Mouse (Mus musculus) erythroblast, adult 5-6 weeks (primary cell): ENCODE data around the gene Btnl1. TPM values are rescaled to one million over a fixed set of nuclear protein-coding genes. Genes with fewer than 3 reads are reported as not detected.

Source experiments
- ATAC-seq: replicated peaks from 2 replicates; pipeline ENCODE4 v1.8.0; 2016; ENCODE audit warnings: moderate number of reproducible peaks, mild to moderate bottlenecking, moderate TSS enrichment, inconsistent platforms; ENCODE audit not compliant: poor library complexity, low FRiP score, severe bottlenecking
- total RNA-seq, 2 experiments: library from RNA; stranded (forward) in 1 of 2; stranded (reverse) in 1 of 2; fragments of 150-400 nt in 1 of 2; fragments of 200-764, 138-1000 nt in 1 of 2; gene quantifications; 2 replicates each; pipeline versions ENCODE4 v1.2.3 to v1.2.4; 2015 to 2017; ENCODE audit warnings: low replicate concordance in 2 of 2

Gene Btnl1
- total RNA-seq, 2 experiments from 2014 or later: not detected

GRCm38 (mm10) chr17:34381876-34382275 lies 4.9 kb downstream of the Btnl1 start:
- ATAC-seq: no peak

DNA sequence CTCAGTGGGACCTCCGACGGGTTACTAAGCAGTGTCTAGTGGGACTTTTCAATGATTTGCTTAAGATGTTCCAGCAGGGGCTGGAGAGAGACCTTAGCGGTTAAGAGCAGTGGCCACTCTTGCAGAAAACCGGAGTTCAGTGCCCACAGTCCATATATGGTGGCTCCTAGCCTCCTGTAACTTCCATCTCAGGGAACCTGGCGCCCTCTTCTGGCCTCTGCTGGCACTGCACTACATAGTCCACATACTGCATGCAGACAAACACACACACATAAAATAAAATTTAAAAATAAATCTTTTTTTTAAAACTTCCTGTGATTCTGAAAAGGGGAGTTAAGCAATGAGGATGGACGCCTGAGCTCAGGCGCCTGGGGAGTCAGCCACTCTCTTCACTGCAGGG lies 6.3 kb downstream of the Btnl1 start:
- ATAC-seq: no peak

DNA sequence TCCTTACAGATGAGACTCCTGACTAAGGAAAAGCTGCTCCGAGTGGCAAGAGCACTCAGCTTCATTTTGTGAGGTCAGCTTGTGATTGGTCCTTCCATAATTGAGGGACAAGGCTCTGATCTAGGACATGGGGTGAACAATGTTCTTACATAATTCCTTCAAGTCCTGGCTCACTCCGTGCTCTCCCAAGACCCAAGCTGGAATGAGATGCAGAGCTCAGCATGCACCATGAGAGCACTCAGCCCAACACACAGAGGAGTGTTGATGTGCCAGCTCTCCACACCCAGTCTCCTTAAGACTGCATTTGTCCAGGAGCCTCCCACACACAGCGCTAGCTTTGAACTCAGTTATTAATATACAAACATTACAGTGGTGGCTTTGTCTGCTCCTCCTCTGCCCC lies 7.8 kb downstream of the Btnl1 start:
- no peak for ATAC-seq

GRCm38 (mm10) chr17:34386656-34387055 lies 9.7 kb downstream of the Btnl1 start:
- ATAC-seq: no peak

- ATAC-seq: no peak
These were observed 11.6 kb downstream of the Btnl1 start for GRCm38 (mm10) chr17:34388513-34388912.

GRCm38 (mm10) chr17:34391507-34391906 lies 14.6 kb downstream of the Btnl1 start:
- no peak for ATAC-seq

- ATAC-seq: no peak
These were observed 15.4 kb downstream of the Btnl1 start for GRCm38 (mm10) chr17:34392321-34392720.

DNA sequence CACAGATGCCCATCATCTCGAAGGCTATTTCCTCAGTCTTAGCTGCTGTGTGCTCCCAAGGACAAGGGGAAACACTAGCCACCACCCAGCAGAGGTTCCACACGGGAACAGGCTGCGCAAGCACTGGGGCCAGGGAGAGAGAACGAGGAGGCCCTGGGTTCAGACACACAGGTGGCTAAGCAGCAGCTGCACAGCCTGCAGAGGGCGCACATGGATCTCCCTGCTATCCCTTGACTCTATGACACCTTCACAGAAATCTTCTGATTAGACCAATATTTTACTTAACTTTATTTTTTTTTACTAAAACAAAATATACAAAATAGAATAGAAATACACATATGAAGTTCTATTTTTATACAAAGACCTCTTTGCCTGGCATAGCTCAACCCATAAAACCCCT lies 20.4 kb downstream of the Btnl1 start:
- no peak for ATAC-seq

DNA sequence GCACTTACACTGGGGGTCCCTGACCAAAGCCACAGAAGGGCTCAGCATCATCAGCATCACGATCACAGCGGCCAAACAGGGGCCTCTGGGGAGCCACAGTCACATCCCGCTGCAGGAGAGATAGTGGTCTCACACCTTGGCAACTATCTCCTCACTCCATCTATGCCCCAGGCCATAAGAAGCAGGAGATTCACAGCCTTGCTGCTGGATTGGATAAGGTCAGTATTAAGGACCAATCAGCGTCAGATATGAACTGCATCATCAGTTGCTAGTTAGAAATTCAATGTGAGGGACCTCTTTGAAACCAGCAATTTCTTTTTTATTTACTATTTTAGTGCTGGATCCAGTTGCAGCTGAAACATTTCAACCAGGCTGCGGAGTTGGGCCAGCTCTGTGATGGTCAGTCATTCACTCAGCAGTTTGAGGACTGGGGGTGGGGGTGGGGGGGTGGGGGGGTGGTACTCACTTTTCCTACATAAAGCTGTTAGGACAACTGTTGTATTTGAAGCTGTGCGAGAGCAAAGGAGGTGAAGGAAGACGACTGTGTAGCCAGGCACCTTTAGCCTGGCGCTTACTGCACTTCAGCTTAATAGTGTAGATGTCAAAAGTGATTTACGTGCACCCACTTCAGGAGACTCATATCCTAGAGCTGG lies 21.3 kb downstream of the Btnl1 start:
- ATAC-seq: no peak

- no peak for ATAC-seq
These were observed 21.9 kb downstream of the Btnl1 start, which contains the start of gene BC051142 for GRCm38 (mm10) chr17:34398711-34399393. BC051142 (plus strand) TSS chr17:34398820.

DNA sequence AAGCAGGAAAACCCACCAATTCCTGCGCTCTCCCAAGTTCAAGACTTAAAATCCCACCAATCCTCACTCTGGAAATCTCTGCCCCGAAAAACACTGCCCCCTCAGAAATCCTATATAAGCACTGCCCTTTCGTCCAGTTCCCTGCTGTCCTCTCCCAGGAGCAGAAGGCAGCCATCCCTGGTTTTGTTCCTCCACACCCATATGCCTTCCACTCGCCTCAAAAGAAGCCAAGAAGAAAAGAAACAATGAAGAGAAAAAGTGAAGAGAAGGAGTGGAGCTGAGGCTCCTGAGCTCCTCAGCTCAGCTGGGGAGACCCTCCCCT lies 22.4 kb downstream of the Btnl1 start:
- ATAC-seq: no peak

DNA sequence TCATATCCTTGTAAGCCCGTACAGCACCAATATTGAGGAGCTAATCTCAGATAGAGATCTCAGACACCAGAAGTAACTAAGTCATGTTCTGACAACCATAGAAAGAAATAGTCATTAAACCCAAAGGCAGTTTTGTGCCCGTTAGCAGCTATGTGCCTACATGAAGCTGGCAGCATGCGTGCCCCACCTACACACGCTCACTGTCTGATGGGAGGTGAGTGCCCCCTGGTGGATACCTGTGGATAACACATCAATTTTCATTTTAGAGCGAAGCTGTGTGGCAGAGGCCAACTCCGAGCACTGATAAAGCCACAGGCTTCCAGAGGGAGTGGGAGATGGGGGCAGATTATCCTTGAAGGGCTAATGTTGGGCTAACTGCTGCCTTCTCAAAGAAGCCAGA lies 34.2 kb downstream of the Btnl1 start:
- peak; percentile 79 for ATAC-seq

- no peak for ATAC-seq
These were observed 43.1 kb downstream of the Btnl1 start for GRCm38 (mm10) chr17:34420014-34420413.

GRCm38 (mm10) chr17:34427597-34427996 lies 50.7 kb downstream of the Btnl1 start:
- ATAC-seq: no peak

Other genes starting within 250 kb of the Btnl1 start
- gene H2-DMb2, start 233.8 kb upstream of the Btnl1 start, total RNA-seq (2015; ENCODE audit: low replicate concordance): 2.5 TPM in 1 of 2 replicates, not detected in the other
- 3.2 and 3.6 TPM in 2 replicates for gene H2-DMb2, start 233.8 kb upstream of the Btnl1 start, total RNA-seq (2017; ENCODE audit: low replicate concordance)
- gene H2-DMb1, start 224.1 kb upstream of the Btnl1 start, total RNA-seq (2015; ENCODE audit: low replicate concordance): 6.1 and 9.6 TPM in 2 replicates
- gene H2-DMb1, start 224.1 kb upstream of the Btnl1 start, total RNA-seq (2017; ENCODE audit: low replicate concordance): 7.1 and 15.8 TPM in 2 replicates
- 6.9 and 12.1 TPM in 2 replicates for gene Tap1, start 189.6 kb upstream of the Btnl1 start, total RNA-seq (2015; ENCODE audit: low replicate concordance)
- gene Tap1, start 189.6 kb upstream of the Btnl1 start, total RNA-seq (2017; ENCODE audit: low replicate concordance): 13.3 and 24.7 TPM in 2 replicates
- 16.1 and 55.0 TPM in 2 replicates for gene Psmb9, start 189.4 kb upstream of the Btnl1 start, total RNA-seq (2015; ENCODE audit: low replicate concordance)
- 17.2 and 29.1 TPM in 2 replicates for gene Psmb9, start 189.4 kb upstream of the Btnl1 start, total RNA-seq (2017; ENCODE audit: low replicate concordance)
- 35.5 and 50.4 TPM in 2 replicates for gene Psmb8, start 179.4 kb upstream of the Btnl1 start, total RNA-seq (2015; ENCODE audit: low replicate concordance)
- 34.0 and 37.2 TPM in 2 replicates for gene Psmb8, start 179.4 kb upstream of the Btnl1 start, total RNA-seq (2017; ENCODE audit: low replicate concordance)
- gene Tap2, start 173.6 kb upstream of the Btnl1 start, total RNA-seq (2015; ENCODE audit: low replicate concordance): 0.38 and 5.2 TPM in 2 replicates
- gene Tap2, start 173.6 kb upstream of the Btnl1 start, total RNA-seq (2017; ENCODE audit: low replicate concordance): 7.8 and 11.2 TPM in 2 replicates
- gene H2-Ob, start 138.2 kb upstream of the Btnl1 start, total RNA-seq (2015; ENCODE audit: low replicate concordance): 4.8 and 8.1 TPM in 2 replicates
- 1.4 TPM in 1 of 2 replicates, not detected in the other for gene H2-Ob, start 138.2 kb upstream of the Btnl1 start, total RNA-seq (2017; ENCODE audit: low replicate concordance)
- gene H2-Ab1, start 119.4 kb upstream of the Btnl1 start, total RNA-seq (2015; ENCODE audit: low replicate concordance): 60.8 and 138 TPM in 2 replicates
- gene H2-Ab1, start 119.4 kb upstream of the Btnl1 start, total RNA-seq (2017; ENCODE audit: low replicate concordance): 38.6 and 79.7 TPM in 2 replicates
- 92.2 and 127 TPM in 2 replicates for gene H2-Aa, start 89.3 kb upstream of the Btnl1 start, total RNA-seq (2015; ENCODE audit: low replicate concordance)
- 32.1 and 32.2 TPM in 2 replicates for gene H2-Aa, start 89.3 kb upstream of the Btnl1 start, total RNA-seq (2017; ENCODE audit: low replicate concordance)
- gene H2-Eb1, start 71.3 kb upstream of the Btnl1 start, total RNA-seq (2015; ENCODE audit: low replicate concordance): 6.5 and 9.8 TPM in 2 replicates
- gene H2-Eb1, start 71.3 kb upstream of the Btnl1 start, total RNA-seq (2017; ENCODE audit: low replicate concordance): 15.9 and 53.1 TPM in 2 replicates
- gene H2-Eb2, start 51.5 kb upstream of the Btnl1 start, total RNA-seq (2015; ENCODE audit: low replicate concordance): not detected in 2 replicates
- not detected in 2 replicates for gene H2-Eb2, start 51.5 kb upstream of the Btnl1 start, total RNA-seq (2017; ENCODE audit: low replicate concordance)
- gene Btnl2, start 22.3 kb upstream of the Btnl1 start, total RNA-seq (2015; ENCODE audit: low replicate concordance): 0.96 TPM in 1 of 2 replicates, not detected in the other
- 0.09 and 0.42 TPM in 2 replicates for gene Btnl2, start 22.3 kb upstream of the Btnl1 start, total RNA-seq (2017; ENCODE audit: low replicate concordance)
- gene BC051142, start 21.7 kb downstream of the Btnl1 start, total RNA-seq (2015; ENCODE audit: low replicate concordance): not detected in 2 replicates
- not detected in 2 replicates for gene BC051142, start 21.7 kb downstream of the Btnl1 start, total RNA-seq (2017; ENCODE audit: low replicate concordance)
- gene Btnl4, start 100.2 kb downstream of the Btnl1 start, total RNA-seq (2015; ENCODE audit: low replicate concordance): 0.84 TPM in 1 of 2 replicates, not detected in the other
- gene Btnl4, start 100.2 kb downstream of the Btnl1 start, total RNA-seq (2017; ENCODE audit: low replicate concordance): not detected in 2 replicates
- not detected in 2 replicates for gene Btnl6, start 140.2 kb downstream of the Btnl1 start, total RNA-seq (2015; ENCODE audit: low replicate concordance)
- gene Btnl6, start 140.2 kb downstream of the Btnl1 start, total RNA-seq (2017; ENCODE audit: low replicate concordance): 0.77 TPM in 1 of 2 replicates, not detected in the other
- not detected in 2 replicates for gene Notch4, start 187.1 kb downstream of the Btnl1 start, total RNA-seq (2015; ENCODE audit: low replicate concordance)
- gene Notch4, start 187.1 kb downstream of the Btnl1 start, total RNA-seq (2017; ENCODE audit: low replicate concordance): not detected in 2 replicates
- gene Gpsm3, start 212.7 kb downstream of the Btnl1 start, total RNA-seq (2015; ENCODE audit: low replicate concordance): 69.6 and 82.3 TPM in 2 replicates
- gene Gpsm3, start 212.7 kb downstream of the Btnl1 start, total RNA-seq (2017; ENCODE audit: low replicate concordance): 11.6 and 21.3 TPM in 2 replicates
- 8.4 and 10.4 TPM in 2 replicates for gene Pbx2, start 214.1 kb downstream of the Btnl1 start, total RNA-seq (2015; ENCODE audit: low replicate concordance)
- gene Pbx2, start 214.1 kb downstream of the Btnl1 start, total RNA-seq (2017; ENCODE audit: low replicate concordance): 5.5 and 5.9 TPM in 2 replicates
- gene Ager, start 220.7 kb downstream of the Btnl1 start, total RNA-seq (2015; ENCODE audit: low replicate concordance): 0.84 TPM in 1 of 2 replicates, not detected in the other
- 0.26 and 1.7 TPM in 2 replicates for gene Ager, start 220.7 kb downstream of the Btnl1 start, total RNA-seq (2017; ENCODE audit: low replicate concordance)
- 22.2 and 30.2 TPM in 2 replicates for gene Rnf5, start 226.6 kb downstream of the Btnl1 start, total RNA-seq (2015; ENCODE audit: low replicate concordance)
- 4.1 and 6.1 TPM in 2 replicates for gene Rnf5, start 226.6 kb downstream of the Btnl1 start, total RNA-seq (2017; ENCODE audit: low replicate concordance)
- 9.6 and 16.5 TPM in 2 replicates for gene Agpat1, start 227.1 kb downstream of the Btnl1 start, total RNA-seq (2015; ENCODE audit: low replicate concordance)
- 8.2 and 12.4 TPM in 2 replicates for gene Agpat1, start 227.1 kb downstream of the Btnl1 start, total RNA-seq (2017; ENCODE audit: low replicate concordance)
- 2.3 TPM in 1 of 2 replicates, not detected in the other for gene Egfl8, start 238.8 kb downstream of the Btnl1 start, total RNA-seq (2015; ENCODE audit: low replicate concordance)
- 0.34 TPM in 1 of 2 replicates, not detected in the other for gene Egfl8, start 238.8 kb downstream of the Btnl1 start, total RNA-seq (2017; ENCODE audit: low replicate concordance)